Mouse (Mus musculus) embryonic stem cell, embryonic (primary cell): ENCODE data around the gene Cnih2.

Experiments used
- CTCF ChIA-PET, 4 experiments: fragments of 300-600 bp in 2 of 4; fragments of 350-600 bp in 2 of 4; sonication (Branson Sonifier 250); formaldehyde crosslinking; loops; one replicate each; lab custom pipeline; 2022; ENCODE audit warnings: inconsistent platforms in 2 of 4; lab: Charles Lee
- POLR2A ChIA-PET, 4 experiments: fragments of 300-600 bp in 2 of 4; fragments of 350-600 bp in 2 of 4; sonication (Branson Sonifier 250); formaldehyde crosslinking; loops; one replicate each; lab custom pipeline; 2022; ENCODE audit warnings: antibody characterized with exemption in 4 of 4, inconsistent platforms in 1 of 4; lab: Charles Lee

Cnih2 gene

GRCm38 (mm10) chr19:5083961-5084833 lies 14.1 kb downstream of the Cnih2 start:
- CTCF ChIA-PET: interaction anchor here in 3 of 4 experiments (1.0 to 2.6 kb wide), 3 partner anchors 30 to 67 kb away, joined by 5 to 8 read pairs (median 7); no protein-coding TSS in a partner anchor

GRCm38 (mm10) chr19:5082596-5082995 lies 15.7 kb downstream of the Cnih2 start:
- ChIA-PET CTCF (interaction anchor here in 3 of 4 experiments (0.8 to 4.2 kb wide), 12 partner anchors 9 to 69 kb away, joined by 3 to 20 read pairs (median 7); partner anchors contain the start of gene Rin1 (in 3 of the 3)), POLR2A (interaction anchor here in 3 of 4 experiments (0.7 to 3.9 kb wide), 10 partner anchors 9 to 566 kb away, joined by 3 to 17 read pairs (median 4); partner anchors contain the start of genes Slc29a2 (in 2 of the 3) and Klc2 (in 1 of the 3))

More at GRCm38 (mm10) chr19:5083961-5084833, 14.1 kb downstream of the Cnih2 start:
- POLR2A ChIA-PET: interaction anchor here in 3 of 4 experiments (0.5 to 3.4 kb wide), 3 partner anchors 12 to 699 kb away, joined by 3 to 15 read pairs (median 3); no protein-coding TSS in a partner anchor

- CTCF ChIA-PET: interaction anchor here (1.0 to 4.2 kb wide), 13 partner anchors 9 to 69 kb away, joined by 3 to 20 read pairs (median 7); partner anchors contain the start of genes Rin1 (in 3 of the 4) and Cd248 (in 1 of the 4)
Measured at GRCm38 (mm10) chr19:5082005-5082404, 16.3 kb downstream of the Cnih2 start.

DNA sequence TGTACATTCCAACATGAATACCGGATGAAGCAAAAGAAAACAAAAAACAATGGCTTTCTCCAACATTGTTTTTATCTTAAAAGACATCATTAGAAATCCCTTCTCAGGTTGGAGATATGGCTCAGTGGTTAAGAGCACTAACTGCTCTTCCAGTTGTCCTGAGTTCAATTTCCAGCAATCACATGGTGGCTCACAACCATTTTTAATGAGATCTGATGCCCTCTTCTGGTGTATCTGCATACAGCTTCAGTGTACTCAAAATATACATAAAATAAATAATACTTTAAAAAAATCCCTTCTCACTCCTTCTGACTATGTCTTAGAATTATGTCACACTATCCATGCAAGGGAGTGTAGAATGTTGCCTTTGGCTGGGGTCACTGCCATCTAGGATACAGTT lies 19.0 kb downstream of the Cnih2 start:
- ChIA-PET POLR2A (interaction anchor here in 2 of 4 experiments (0.6 to 3.9 kb wide), 6 partner anchors 12 to 309 kb away, joined by 3 to 14 read pairs (median 4); partner anchors contain the start of gene Cd248 (in 1 of the 2)), CTCF (interaction anchor here (0.8 to 4.2 kb wide), 10 partner anchors 9 to 410 kb away, joined by 3 to 17 read pairs (median 4); partner anchors contain the start of gene Yif1a (in 1 of the 4))

More at GRCm38 (mm10) chr19:5082005-5082404, 16.3 kb downstream of the Cnih2 start:
- POLR2A ChIA-PET: interaction anchor here (0.6 to 3.9 kb wide), 13 partner anchors 8 to 58 kb away, joined by 3 to 17 read pairs (median 4); partner anchors contain the start of genes Slc29a2 (in 2 of the 4), AC124502.3 (in 1 of the 4), B4gat1 (in 1 of the 4) and Cd248 (in 1 of the 4)

DNA sequence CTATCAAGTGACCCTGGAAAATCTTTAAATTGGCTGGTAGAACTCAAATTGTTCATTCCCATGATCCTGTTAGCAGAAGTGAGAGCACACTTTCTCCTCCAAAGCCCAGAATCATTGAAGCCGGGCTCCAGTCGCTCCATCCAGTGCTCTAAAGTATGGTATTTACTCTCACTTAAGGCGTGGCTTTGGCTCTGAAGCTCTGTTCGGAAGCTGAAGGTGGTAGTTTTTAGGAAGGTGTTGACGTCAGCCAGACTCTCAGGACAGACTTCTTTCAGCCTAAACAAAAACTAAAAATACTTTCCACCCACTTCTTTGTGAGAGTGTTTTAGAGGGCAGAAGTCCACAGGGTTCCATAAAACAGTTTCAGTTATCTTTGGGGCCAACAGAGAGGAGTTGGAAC lies 24.8 kb downstream of the Cnih2 start:
- CTCF ChIA-PET: interaction anchor here (0.6 to 5.4 kb wide), 13 partner anchors 8 to 60 kb away, joined by 3 to 201 read pairs (median 4); partner anchors contain the start of genes Rin1 (in 3 of the 4), Slc29a2 (in 1 of the 4) and Yif1a (in 1 of the 4)

GRCm38 (mm10) chr19:5073028-5073427 lies 25.3 kb downstream of the Cnih2 start:
- POLR2A ChIA-PET: interaction anchor here (0.6 to 11.3 kb wide), 51 partner anchors 9 to 1220 kb away, joined by 3 to 197 read pairs (median 7); partner anchors contain the start of genes AC124502.3 (in 3 of the 4), B4gat1 (in 3 of the 4), Rin1 (in 3 of the 4) and Slc29a2 (in 3 of the 4)
- CTCF ChIA-PET: interaction anchor here in 3 of 4 experiments (0.6 to 5.4 kb wide), 31 partner anchors 9 to 1069 kb away, joined by 3 to 201 read pairs (median 7); partner anchors contain the start of genes Rin1 (in 3 of the 3), Yif1a (in 2 of the 3), AC124502.3 (in 1 of the 3) and Ap5b1 (in 1 of the 3)

More for the DNA sequence above, 24.8 kb downstream of the Cnih2 start:
- POLR2A ChIA-PET: interaction anchor here in 3 of 4 experiments (0.7 to 11.3 kb wide), 11 partner anchors 9 to 57 kb away, joined by 3 to 197 read pairs (median 4); partner anchors contain the start of genes Rin1 (in 2 of the 3), Yif1a (in 2 of the 3), AC124502.3 (in 1 of the 3) and B4gat1 (in 1 of the 3)

- ChIA-PET CTCF (interaction anchor here (0.5 to 5.4 kb wide), 51 partner anchors 9 to 1070 kb away, joined by 3 to 201 read pairs (median 4); partner anchors contain the start of genes Rin1 (in 3 of the 4), Yif1a (in 3 of the 4), Brms1 (in 2 of the 4) and AC124502.3 (in 1 of the 4)), POLR2A (interaction anchor here (0.6 to 11.3 kb wide), 76 partner anchors 10 to 1219 kb away, joined by 3 to 197 read pairs (median 5); partner anchors contain the start of genes Yif1a (in 4 of the 4), AC124502.3 (in 3 of the 4), B4gat1 (in 3 of the 4) and Rin1 (in 3 of the 4))
Measured at GRCm38 (mm10) chr19:5072389-5073019, 25.8 kb downstream of the Cnih2 start.

GRCm38 (mm10) chr19:5071545-5072369 lies 26.6 kb downstream of the Cnih2 start:
- POLR2A ChIA-PET: interaction anchor here (0.6 to 11.3 kb wide), 80 partner anchors 9 to 740 kb away, joined by 3 to 197 read pairs (median 5); partner anchors contain the start of genes Yif1a (in 4 of the 4), AC124502.3 (in 3 of the 4), B4gat1 (in 3 of the 4) and Rin1 (in 3 of the 4)
- CTCF ChIA-PET: interaction anchor here (0.5 to 5.4 kb wide), 56 partner anchors 10 to 1208 kb away, joined by 3 to 201 read pairs (median 4); partner anchors contain the start of genes Rin1 (in 3 of the 4), Yif1a (in 3 of the 4), Brms1 (in 2 of the 4) and AC124502.3 (in 1 of the 4)

DNA sequence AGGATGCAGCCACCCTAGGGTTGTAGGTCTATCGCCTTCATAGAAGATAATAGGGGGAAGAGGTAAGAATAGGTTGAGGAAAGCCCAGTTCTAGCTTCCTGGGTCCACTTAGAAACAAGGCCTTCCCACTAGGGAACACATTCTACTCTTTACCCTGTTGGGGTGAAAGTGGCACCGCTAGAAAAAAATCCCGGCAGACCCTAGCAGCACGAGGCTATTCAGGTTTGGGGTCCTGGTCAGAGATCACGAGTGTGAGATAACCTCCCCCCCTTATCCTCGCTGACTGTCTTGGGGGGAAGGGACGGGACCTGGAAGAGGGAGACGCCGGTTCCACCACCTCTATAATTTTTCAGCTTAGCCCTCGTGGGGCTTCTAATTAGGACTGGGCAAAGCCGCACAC lies 27.2 kb downstream of the Cnih2 start:
- ChIA-PET POLR2A (interaction anchor here (1.0 to 11.3 kb wide), 40 partner anchors 10 to 675 kb away, joined by 3 to 197 read pairs (median 6); partner anchors contain the start of genes Yif1a (in 4 of the 4), Rin1 (in 3 of the 4), Slc29a2 (in 2 of the 4) and AI837181 (in 1 of the 4)), CTCF (interaction anchor here (0.5 to 5.4 kb wide), 22 partner anchors 10 to 1208 kb away, joined by 3 to 201 read pairs (median 4); partner anchors contain the start of genes Yif1a (in 3 of the 4) and Rin1 (in 1 of the 4))

DNA sequence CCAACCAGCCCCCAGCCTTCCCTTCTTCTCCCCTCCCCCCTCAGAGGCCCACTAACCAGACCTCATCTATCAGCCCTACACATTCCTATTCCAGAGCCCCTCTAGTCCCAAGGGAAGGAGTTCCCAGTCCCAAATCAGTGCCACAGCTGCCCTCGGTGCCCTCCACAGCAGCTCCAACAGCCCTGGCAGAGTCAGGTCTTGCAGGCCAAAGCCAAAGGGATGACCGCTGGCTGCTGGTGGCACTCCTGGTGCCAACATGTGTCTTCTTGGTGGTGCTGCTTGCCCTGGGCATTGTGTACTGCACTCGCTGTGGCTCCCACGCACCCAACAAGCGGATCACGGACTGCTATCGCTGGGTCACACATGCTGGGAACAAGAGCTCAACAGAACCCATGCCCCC lies 28.3 kb downstream of the Cnih2 start:
- ChIA-PET CTCF (interaction anchor here in 2 of 4 experiments (1.0 to 4.2 kb wide), 4 partner anchors 14 to 18 kb away, joined by 3 to 44 read pairs (median 15); partner anchors contain the start of genes Rin1 (in 1 of the 2) and Yif1a (in 1 of the 2)), POLR2A (interaction anchor here in 3 of 4 experiments (0.6 to 11.3 kb wide), 5 partner anchors 10 to 46 kb away, joined by 3 to 197 read pairs (median 4); partner anchors contain the start of genes Rin1 (in 1 of the 3) and Slc29a2 (in 1 of the 3))

DNA sequence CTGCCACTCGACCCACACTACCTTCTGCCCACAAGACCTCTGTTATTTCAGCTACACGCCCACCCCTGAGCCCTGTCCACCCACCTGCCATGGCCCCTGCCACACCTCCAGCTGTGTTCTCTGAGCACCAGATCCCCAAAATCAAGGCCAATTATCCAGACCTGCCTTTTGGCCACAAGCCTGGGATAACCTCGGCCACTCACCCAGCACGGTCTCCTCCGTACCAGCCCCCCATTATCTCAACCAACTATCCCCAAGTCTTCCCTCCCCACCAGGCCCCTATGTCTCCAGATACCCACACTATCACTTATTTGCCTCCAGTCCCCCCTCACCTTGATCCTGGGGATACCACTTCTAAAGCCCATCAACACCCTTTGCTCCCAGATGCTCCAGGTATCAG lies 28.8 kb downstream of the Cnih2 start:
- POLR2A ChIA-PET: interaction anchor here in 3 of 4 experiments (0.7 to 11.3 kb wide), 5 partner anchors 9 to 46 kb away, joined by 3 to 197 read pairs (median 4); partner anchors contain the start of genes Rin1 (in 1 of the 3) and Slc29a2 (in 1 of the 3)
- CTCF ChIA-PET: interaction anchor here in 2 of 4 experiments (1.0 to 4.2 kb wide), 6 partner anchors 13 to 19 kb away, joined by 3 to 44 read pairs (median 4); partner anchors contain the start of genes Rin1 (in 1 of the 2) and Yif1a (in 1 of the 2)

DNA sequence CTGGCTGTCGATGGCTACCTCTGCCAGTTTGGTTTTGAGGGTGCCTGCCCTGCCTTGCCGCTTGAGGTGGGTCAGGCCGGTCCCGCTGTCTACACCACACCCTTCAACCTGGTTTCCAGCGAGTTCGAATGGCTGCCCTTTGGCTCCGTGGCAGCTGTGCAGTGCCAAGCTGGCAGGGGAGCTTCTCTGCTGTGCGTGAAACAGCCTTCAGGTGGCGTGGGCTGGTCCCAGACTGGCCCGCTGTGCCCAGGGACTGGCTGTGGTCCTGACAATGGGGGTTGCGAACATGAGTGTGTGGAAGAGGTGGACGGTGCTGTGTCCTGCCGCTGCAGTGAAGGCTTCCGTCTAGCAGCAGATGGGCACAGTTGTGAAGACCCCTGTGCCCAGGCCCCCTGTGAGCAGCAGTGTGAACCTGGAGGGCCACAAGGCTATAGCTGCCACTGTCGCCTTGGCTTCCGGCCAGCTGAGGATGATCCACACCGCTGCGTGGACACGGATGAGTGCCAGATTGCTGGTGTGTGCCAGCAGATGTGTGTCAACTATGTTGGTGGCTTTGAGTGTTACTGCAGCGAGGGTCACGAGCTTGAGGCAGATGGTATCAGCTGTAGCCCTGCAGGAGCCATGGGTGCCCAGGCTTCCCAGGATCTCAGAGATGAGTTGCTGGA lies 29.6 kb downstream of the Cnih2 start:
- CTCF ChIA-PET: interaction anchor here in 3 of 4 experiments (0.8 to 4.2 kb wide), 7 partner anchors 12 to 82 kb away, joined by 3 to 44 read pairs (median 4); partner anchors contain the start of genes Rin1 (in 1 of the 3) and Yif1a (in 1 of the 3)
- POLR2A ChIA-PET: interaction anchor here in 3 of 4 experiments (0.7 to 11.3 kb wide), 11 partner anchors 10 to 388 kb away, joined by 3 to 197 read pairs (median 4); partner anchors contain the start of genes AC124502.3 (in 1 of the 3), B4gat1 (in 1 of the 3), Rin1 (in 1 of the 3) and Slc29a2 (in 1 of the 3)

GRCm38 (mm10) chr19:5067867-5068569 lies 30.3 kb downstream of the Cnih2 start, which contains the start of gene Cd248:
TSS of gene Cd248 (plus strand) at chr19:5068078.
- ChIA-PET CTCF (interaction anchor here (0.6 to 4.2 kb wide), 23 partner anchors 9 to 1366 kb away, joined by 3 to 44 read pairs (median 4); partner anchors contain the start of genes AC124502.3 (in 1 of the 4), B4gat1 (in 1 of the 4), Rab1b (in 1 of the 4) and Rin1 (in 1 of the 4)), POLR2A (interaction anchor here (0.6 to 11.3 kb wide), 26 partner anchors 9 to 1515 kb away, joined by 3 to 197 read pairs (median 4); partner anchors contain the start of genes Yif1a (in 2 of the 4), AC124502.3 (in 1 of the 4), B4gat1 (in 1 of the 4) and Brms1 (in 1 of the 4))
